Mouse (Mus musculus) olfactory bulb, adult 2 months (tissue): ENCODE measurements around the gene Grm2.

Experiments
- CTCF ChIP-seq: fragments of 200-500 bp; IDR thresholded peaks from 2 replicates; pipeline ENCODE4 v1.5.1; 2012; ENCODE audit warnings: low read depth, mild to moderate bottlenecking, low read length, moderate library complexity; ENCODE audit not compliant: insufficient read depth
- POLR2A ChIP-seq: fragments of 200-500 bp; IDR thresholded peaks from 2 replicates; pipeline ENCODE4 v1.6.1; 2012; ENCODE audit warnings: mild to moderate bottlenecking, low read depth, low read length, moderate library complexity; ENCODE audit not compliant: insufficient read depth

DNA sequence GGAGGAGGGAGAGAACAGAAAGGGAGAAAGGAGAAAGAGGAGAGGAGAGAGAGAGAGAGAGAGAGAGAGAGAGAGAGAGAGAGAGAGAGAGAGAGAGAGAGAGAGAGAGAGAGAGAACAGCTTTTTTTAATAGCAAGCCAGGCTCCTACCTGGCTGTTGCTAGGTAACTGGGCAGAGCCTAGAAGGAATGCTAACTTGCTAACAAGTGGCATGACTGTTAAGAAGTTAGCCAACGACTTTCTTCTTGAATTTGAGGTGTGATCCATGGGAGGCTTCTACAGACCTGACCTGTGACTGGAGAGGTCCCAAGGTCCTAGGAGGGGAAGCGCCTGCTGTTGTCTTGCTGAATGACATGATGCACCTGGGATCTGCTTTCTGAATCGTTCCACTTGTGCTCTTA is 41.3 kb downstream of the Grm2 start:
- no peak for TF ChIP-seq POLR2A
- no peak for TF ChIP-seq CTCF
